Mouse (Mus musculus): ENCODE measurements around the gene Actn1. TPM values are rescaled to one million over a fixed set of nuclear protein-coding genes. Genes with fewer than 3 reads are reported as not detected.

The Actn1 gene
- polyA plus RNA-seq, 1 experiment, result 2.9 TPM

GRCm38 (mm10) chr12:80223511-80223910 is 36.7 kb downstream of the Actn1 start:
- H3K27ac ChIP-seq (replicated peaks; ENCODE audit: low read depth, low read length), result no peak overlapping the region
- no peak overlapping the region for H3K4me3 ChIP-seq (ENCODE audit: insufficient read depth, low read depth, low read length)
- H3K4me1 ChIP-seq (ENCODE audit: control insufficient read depth, insufficient read depth, insufficient read length, low read length), result peaks cover 33% of the 10 kb centered on the region

DNA sequence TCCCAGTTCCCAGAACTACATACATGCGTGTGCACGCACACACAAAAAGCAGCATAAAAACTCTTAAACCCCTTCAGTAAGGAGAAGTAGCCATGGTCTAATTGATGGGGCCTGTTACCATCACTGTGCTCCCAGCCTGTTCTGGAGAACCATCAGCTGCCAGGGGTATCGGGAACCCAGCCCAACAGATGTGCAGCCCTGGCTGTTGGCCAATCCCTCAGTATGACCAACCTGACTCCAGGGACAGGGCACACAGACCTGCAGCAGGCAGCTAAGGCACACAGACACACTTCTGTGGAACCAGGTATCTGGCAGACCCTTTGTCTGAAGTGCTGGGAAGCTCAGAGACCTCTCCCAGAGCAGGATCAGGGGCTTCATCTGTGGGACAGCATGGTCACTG is 37.7 kb downstream of the Actn1 start:
- Histone ChIP-seq H3K4me3 (ENCODE audit: insufficient read depth, low read depth, low read length) (no peak overlapping the region), H3K4me1 (ENCODE audit: control insufficient read depth, insufficient read depth, insufficient read length, low read length) (peaks cover 32% of the 10 kb centered on the region), H3K27ac (replicated peaks; ENCODE audit: low read depth, low read length) (no peak overlapping the region)

GRCm38 (mm10) chr12:80220260-80221038 is 39.7 kb downstream of the Actn1 start:
- H3K4me1 ChIP-seq (ENCODE audit: control insufficient read depth, insufficient read depth, insufficient read length, low read length), result peaks cover 37% of the 10 kb centered on the region
- no peak overlapping the region for H3K4me3 ChIP-seq (ENCODE audit: insufficient read depth, low read depth, low read length)
- no peak overlapping the region for H3K27ac ChIP-seq (replicated peaks; ENCODE audit: low read depth, low read length)

DNA sequence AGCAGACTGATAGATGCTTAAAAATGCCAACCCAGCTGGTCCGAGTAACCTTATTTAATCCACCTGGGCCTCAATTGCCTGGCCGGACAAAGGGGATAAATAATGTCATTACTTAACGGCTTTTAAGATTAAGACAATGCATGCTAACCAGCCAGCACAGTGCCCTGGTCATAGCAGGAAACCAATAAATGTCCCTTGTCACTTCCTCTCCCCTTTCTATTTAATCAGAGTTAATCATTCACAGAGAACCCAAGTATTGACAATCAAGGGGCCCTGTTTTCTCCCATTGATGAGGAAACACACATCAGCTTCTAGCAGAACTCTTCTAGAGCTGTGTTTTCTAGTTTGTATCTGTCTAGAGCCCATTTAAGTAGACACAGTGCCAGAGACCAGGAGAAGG is 41.4 kb downstream of the Actn1 start:
- Histone ChIP-seq H3K27ac (replicated peaks; ENCODE audit: low read depth, low read length) (no peak overlapping the region), H3K4me1 (ENCODE audit: control insufficient read depth, insufficient read depth, insufficient read length, low read length) (peaks cover 33% of the 10 kb centered on the region)

GRCm38 (mm10) chr12:80218045-80218611 is 42.0 kb downstream of the Actn1 start:
- peaks cover 27% of the 10 kb centered on the region for H3K4me1 ChIP-seq (ENCODE audit: control insufficient read depth, insufficient read depth, insufficient read length, low read length)
- no peak overlapping the region for H3K27ac ChIP-seq (replicated peaks; ENCODE audit: low read depth, low read length)
- H3K4me3 ChIP-seq (ENCODE audit: insufficient read depth, low read depth, low read length), result no peak overlapping the region

More for the DNA sequence above, 41.4 kb downstream of the Actn1 start:
- no peak overlapping the region for H3K4me3 ChIP-seq (ENCODE audit: insufficient read depth, low read depth, low read length)

DNA sequence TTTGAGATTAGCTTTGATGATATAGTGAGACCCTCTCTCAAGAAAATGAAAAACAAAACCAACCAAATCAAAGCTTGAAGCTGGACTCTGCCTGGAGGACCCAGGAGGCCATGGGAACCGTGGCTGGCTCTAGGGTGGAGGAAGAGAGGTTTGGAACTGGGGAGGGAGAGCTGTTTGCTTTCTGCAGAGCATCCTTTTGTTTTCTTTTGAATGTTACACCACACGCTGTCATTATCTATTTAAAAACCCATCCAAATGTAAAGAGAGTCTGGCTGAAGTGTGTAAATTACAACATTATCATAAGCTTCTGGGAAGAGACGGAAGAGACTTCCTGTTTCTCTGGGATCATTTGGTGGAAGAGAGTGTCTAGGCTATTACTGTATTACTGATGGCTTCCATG is 43.1 kb downstream of the Actn1 start:
- Histone ChIP-seq H3K4me3 (ENCODE audit: insufficient read depth, low read depth, low read length) (no peak overlapping the region), H3K4me1 (ENCODE audit: control insufficient read depth, insufficient read depth, insufficient read length, low read length) (peaks cover 20% of the 10 kb centered on the region), H3K27ac (replicated peaks; ENCODE audit: low read depth, low read length) (0 out of 2 replicates have a peak overlapping the region, but pooled peaks have one; percentile 23)

- H3K4me1 ChIP-seq (ENCODE audit: control insufficient read depth, insufficient read depth, insufficient read length, low read length), result peaks cover 20% of the 10 kb centered on the region
- H3K4me3 ChIP-seq (ENCODE audit: insufficient read depth, low read depth, low read length), result no peak overlapping the region
- peak overlapping the region; percentile 38; the same call in 1 of the 2 replicates for H3K27ac ChIP-seq (replicated peaks; ENCODE audit: low read depth, low read length)
These were observed 43.8 kb downstream of the Actn1 start for GRCm38 (mm10) chr12:80216258-80216881.

DNA sequence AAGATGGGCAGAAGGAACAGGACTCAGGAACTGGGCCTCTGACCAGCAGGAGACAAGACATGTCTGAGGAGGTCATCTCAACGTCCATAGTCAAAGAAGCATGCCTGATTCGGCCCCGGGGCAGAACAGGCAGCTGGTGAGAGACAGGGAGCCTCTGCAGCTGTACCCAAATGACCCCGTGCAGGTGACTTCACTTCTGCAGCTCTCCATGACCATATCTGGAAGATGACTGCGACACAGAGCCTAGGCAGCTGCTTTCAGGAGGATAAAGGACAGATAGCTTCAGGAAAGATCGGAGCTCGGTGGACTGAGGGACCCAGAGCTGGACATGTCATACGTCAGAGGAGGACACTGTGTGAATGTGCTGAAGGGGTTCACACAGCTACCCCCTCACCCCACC is 46.4 kb downstream of the Actn1 start:
- Histone ChIP-seq H3K4me3 (ENCODE audit: insufficient read depth, low read depth, low read length) (no peak overlapping the region), H3K27ac (replicated peaks; ENCODE audit: low read depth, low read length) (no peak overlapping the region), H3K4me1 (ENCODE audit: control insufficient read depth, insufficient read depth, insufficient read length, low read length) (peaks cover 25% of the 10 kb centered on the region)

DNA sequence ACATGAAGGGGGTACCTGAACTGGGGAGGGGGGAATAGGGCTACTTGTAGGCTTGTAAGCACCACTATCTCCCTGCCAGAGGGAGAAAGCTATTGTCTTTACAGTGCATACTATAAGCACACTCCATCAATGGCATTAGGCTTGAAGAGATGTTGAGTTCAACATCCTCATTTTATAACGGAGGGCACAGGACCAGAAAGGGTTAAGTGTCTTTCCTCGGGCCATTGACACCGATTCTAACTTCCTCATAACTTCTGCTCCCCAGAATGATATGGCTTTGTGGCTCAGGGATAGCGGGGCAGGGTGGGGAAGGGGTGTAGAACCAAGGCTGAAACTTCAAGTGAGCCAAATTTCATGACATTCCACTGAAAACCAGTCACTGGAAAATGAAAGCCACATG is 46.9 kb downstream of the Actn1 start:
- H3K4me1 ChIP-seq (ENCODE audit: control insufficient read depth, insufficient read depth, insufficient read length, low read length), result peaks cover 22% of the 10 kb centered on the region
- no peak overlapping the region for H3K27ac ChIP-seq (replicated peaks; ENCODE audit: low read depth, low read length)
- H3K4me3 ChIP-seq (ENCODE audit: insufficient read depth, low read depth, low read length), result no peak overlapping the region

- Histone ChIP-seq H3K4me1 (ENCODE audit: control insufficient read depth, insufficient read depth, insufficient read length, low read length) (peaks cover 9% of the 10 kb centered on the region; the same call in 1 of the 2 replicates), H3K27ac (replicated peaks; ENCODE audit: low read depth, low read length) (no peak overlapping the region), H3K4me3 (ENCODE audit: insufficient read depth, low read depth, low read length) (no peak overlapping the region)
These were observed 49.2 kb downstream of the Actn1 start for GRCm38 (mm10) chr12:80210791-80211612.

GRCm38 (mm10) chr12:80209914-80210313 is 50.3 kb downstream of the Actn1 start:
- H3K4me3 ChIP-seq (ENCODE audit: insufficient read depth, low read depth, low read length), result no peak overlapping the region
- H3K4me1 ChIP-seq (ENCODE audit: control insufficient read depth, insufficient read depth, insufficient read length, low read length), result peaks cover 6% of the 10 kb centered on the region; the same call in 1 of the 2 replicates
- no peak overlapping the region for H3K27ac ChIP-seq (replicated peaks; ENCODE audit: low read depth, low read length)

GRCm38 (mm10) chr12:80208126-80208820 is 51.9 kb downstream of the Actn1 start:
- Histone ChIP-seq H3K27ac (replicated peaks; ENCODE audit: low read depth, low read length) (0 out of 2 replicates have a peak overlapping the region, but pooled peaks have one; percentile 7), H3K4me1 (ENCODE audit: control insufficient read depth, insufficient read depth, insufficient read length, low read length) (peaks cover 6% of the 10 kb centered on the region; the same call in 1 of the 2 replicates), H3K4me3 (ENCODE audit: insufficient read depth, low read depth, low read length) (no peak overlapping the region)

DNA sequence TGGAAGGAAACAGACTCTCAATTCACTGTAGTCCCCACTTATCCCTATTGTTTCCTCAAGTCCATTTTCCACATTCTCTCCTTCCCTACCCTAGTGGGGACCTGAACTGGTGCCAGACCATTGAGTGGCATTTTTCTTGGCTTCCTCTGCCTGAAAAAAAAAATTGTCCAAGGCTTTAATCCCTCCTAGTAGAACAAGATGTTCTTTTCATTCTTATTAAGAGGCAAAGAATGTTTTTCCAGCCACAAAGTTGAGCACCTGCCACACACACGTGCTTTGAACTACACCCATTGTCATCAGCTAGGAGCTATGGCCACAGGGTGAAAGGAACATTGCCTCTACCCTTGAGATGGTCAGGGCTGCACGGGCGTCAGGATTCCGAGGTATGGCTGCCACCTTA is 56.9 kb downstream of the Actn1 start:
- Histone ChIP-seq H3K4me3 (ENCODE audit: insufficient read depth, low read depth, low read length) (no peak overlapping the region), H3K4me1 (ENCODE audit: control insufficient read depth, insufficient read depth, insufficient read length, low read length) (no peaks in the 10 kb centered on the region), H3K27ac (replicated peaks; ENCODE audit: low read depth, low read length) (no peak overlapping the region)

DNA sequence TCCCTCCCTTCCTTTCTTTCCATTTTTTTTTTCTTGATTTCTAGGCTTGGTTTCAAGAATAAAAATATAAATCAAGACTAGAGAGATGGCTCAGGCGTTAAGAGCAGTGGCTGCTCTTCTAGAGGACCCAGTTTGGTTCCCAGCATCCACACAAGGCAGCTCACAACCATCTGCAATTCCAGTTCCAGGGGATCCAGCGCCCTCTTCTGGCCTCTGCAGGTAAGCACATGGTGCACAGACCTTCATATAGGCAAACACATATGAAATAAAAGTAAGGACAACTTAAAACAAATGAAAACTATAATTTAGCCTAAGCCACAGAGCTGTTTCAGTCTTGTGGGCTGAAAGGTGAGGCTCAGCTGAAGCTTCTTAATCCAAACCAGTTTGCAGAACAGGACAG is 60.4 kb downstream of the Actn1 start:
- H3K27ac ChIP-seq (replicated peaks; ENCODE audit: low read depth, low read length), result no peak overlapping the region
- no peaks in the 10 kb centered on the region for H3K4me1 ChIP-seq (ENCODE audit: control insufficient read depth, insufficient read depth, insufficient read length, low read length)
- no peak overlapping the region for H3K4me3 ChIP-seq (ENCODE audit: insufficient read depth, low read depth, low read length)
